Mouse (Mus musculus) hindbrain, embryonic 15.5 days (tissue): Measurements from ENCODE around the gene Mpdz. TPM values are rescaled to one million over a fixed set of nuclear protein-coding genes. Genes with fewer than 3 reads are reported as not detected.

ENCODE experiments used
- ATAC-seq: fragments of 200-750 bp; cut with Nextera tagmentation; 2 replicates; pipeline ENCODE4 v1.8.0; 2017; ENCODE audit warnings: low read depth, moderate number of reproducible peaks, moderate TSS enrichment; ENCODE audit not compliant: low FRiP score
- H3K27ac ChIP-seq: fragments of 300-500 bp; sonication (generic); replicated peaks from 2 replicates; pipeline ENCODE4 v1.5.1; 2015; ENCODE audit warnings: mild to moderate bottlenecking, inconsistent platforms
- H3K27me3 ChIP-seq: fragments of 300-500 bp; sonication (generic); 2 replicates; pipeline ENCODE4 v1.6.1; 2015; ENCODE audit warnings: control low read depth, inconsistent platforms
- H3K36me3 ChIP-seq: fragments of 300-500 bp; sonication (generic); 2 replicates; pipeline ENCODE4 v1.6.1; 2015; ENCODE audit warnings: control low read depth, inconsistent platforms
- H3K4me1 ChIP-seq: fragments of 300-500 bp; sonication (generic); replicated peaks from 2 replicates; pipeline ENCODE4 v1.6.1; 2015; ENCODE audit warnings: control low read depth, inconsistent platforms
- H3K4me2 ChIP-seq: fragments of 300-500 bp; sonication (generic); 2 replicates; pipeline ENCODE4 v1.6.1; 2015; ENCODE audit warnings: moderate library complexity, mild to moderate bottlenecking, inconsistent platforms
- H3K4me3 ChIP-seq: fragments of 300-500 bp; sonication (generic); 2 replicates; pipeline ENCODE4 v1.5.1; 2015; ENCODE audit warnings: mild to moderate bottlenecking, inconsistent platforms
- H3K9ac ChIP-seq: fragments of 300-500 bp; sonication (generic); 2 replicates; pipeline ENCODE4 v1.6.1; 2015; ENCODE audit warnings: inconsistent platforms
- H3K9me3 ChIP-seq: fragments of 300-500 bp; sonication (generic); 2 replicates; pipeline ENCODE4 v1.6.1; 2016; ENCODE audit warnings: control low read depth, inconsistent platforms
- WGBS: fragments of 180-500 bp; shearing (Covaris S2); methylation state at CpG from one replicate; pipeline ENCODE4 v1.1.7; 2015; 5-methylcytosine and 5-hydroxymethylcytosine counted together
- polyA plus RNA-seq: library from polyadenylated mRNA; unstranded; fragments of >200 nt; fragmentation: Nextera tagmentation; extraction: Ambion mirVana; gene quantifications from 2 replicates; pipeline ENCODE4 v1.2.1, GENCODE M21; 2015

Mpdz gene
- polyA plus RNA-seq, 1 experiment from 2014 or later = 13.4 TPM

GRCm38 (mm10) chr4:81310168-81310474, 132.5 kb downstream of the Mpdz start:
- H3K27ac ChIP-seq = no peak overlapping the region
- ATAC-seq = no peak

GRCm38 (mm10) chr4:81309473-81310167, 133.0 kb downstream of the Mpdz start:
- 84% methylated on average over 12 of the region's 12 CpGs for WGBS
- no peak overlapping the region for H3K4me3 ChIP-seq
- ATAC-seq = no peak
- H3K27me3 ChIP-seq = no peaks in the 10 kb centered on the region
- H3K27ac ChIP-seq = no peak overlapping the region
- no peaks in the 10 kb centered on the region for H3K9me3 ChIP-seq
- H3K36me3 ChIP-seq = no peaks in the 10 kb centered on the region
- no peak overlapping the region for H3K4me2 ChIP-seq
- no peak overlapping the region for H3K9ac ChIP-seq
- no peaks in the 10 kb centered on the region for H3K4me1 ChIP-seq

More at GRCm38 (mm10) chr4:81310168-81310474, 132.5 kb downstream of the Mpdz start:
- Histone ChIP-seq H3K9ac (no peak overlapping the region), H3K27me3 (no peaks in the 10 kb centered on the region), H3K4me2 (no peak overlapping the region), H3K36me3 (no peaks in the 10 kb centered on the region), H3K9me3 (no peaks in the 10 kb centered on the region), H3K4me3 (no peak overlapping the region), H3K4me1 (no peaks in the 10 kb centered on the region)
- WGBS = 78% methylated on average over 2 of the region's 2 CpGs

GRCm38 (mm10) chr4:81307596-81308265, 134.9 kb downstream of the Mpdz start:
- 91% methylated on average over 10 of the region's 10 CpGs for WGBS
- H3K9me3 ChIP-seq = no peaks in the 10 kb centered on the region
- H3K27ac ChIP-seq = no peak overlapping the region

GRCm38 (mm10) chr4:81302056-81302455, 140.6 kb downstream of the Mpdz start:
- no peak overlapping the region for H3K9ac ChIP-seq
- no peak for ATAC-seq
- peaks cover 3% of the 10 kb centered on the region; the same call in 1 of the 2 replicates for H3K36me3 ChIP-seq
- no peaks in the 10 kb centered on the region for H3K4me1 ChIP-seq
- no peak overlapping the region for H3K27ac ChIP-seq
- no peak overlapping the region for H3K4me3 ChIP-seq
- H3K4me2 ChIP-seq = no peak overlapping the region
- no peaks in the 10 kb centered on the region for H3K27me3 ChIP-seq
- WGBS = 97% methylated on average over 3 of the region's 3 CpGs
- H3K9me3 ChIP-seq = no peaks in the 10 kb centered on the region

More at GRCm38 (mm10) chr4:81307596-81308265, 134.9 kb downstream of the Mpdz start:
- Histone ChIP-seq H3K4me2 (no peak overlapping the region), H3K27me3 (no peaks in the 10 kb centered on the region), H3K9ac (no peak overlapping the region), H3K4me3 (no peak overlapping the region), H3K36me3 (no peaks in the 10 kb centered on the region), H3K4me1 (no peaks in the 10 kb centered on the region)
- ATAC-seq = no peak

GRCm38 (mm10) chr4:81298384-81298783, 144.2 kb downstream of the Mpdz start:
- Histone ChIP-seq H3K27ac (no peak overlapping the region), H3K4me3 (no peak overlapping the region), H3K4me1 (no peaks in the 10 kb centered on the region), H3K9me3 (no peaks in the 10 kb centered on the region), H3K9ac (no peak overlapping the region), H3K36me3 (peaks cover 4% of the 10 kb centered on the region), H3K27me3 (no peaks in the 10 kb centered on the region), H3K4me2 (no peak overlapping the region)
- 84% methylated on average over 4 of the region's 4 CpGs for WGBS
- ATAC-seq = no peak

- no peak for ATAC-seq
- Histone ChIP-seq H3K4me1 (no peaks in the 10 kb centered on the region), H3K27me3 (no peaks in the 10 kb centered on the region)
These were observed 149.3 kb downstream of the Mpdz start for GRCm38 (mm10) chr4:81293309-81293708.

GRCm38 (mm10) chr4:81285564-81285963, 157.1 kb downstream of the Mpdz start:
- H3K4me3 ChIP-seq = no peak overlapping the region
- no peaks in the 10 kb centered on the region for H3K9me3 ChIP-seq
- no peak overlapping the region for H3K4me2 ChIP-seq
- no peak overlapping the region for H3K9ac ChIP-seq
- no peak for ATAC-seq
- H3K27me3 ChIP-seq = no peaks in the 10 kb centered on the region
- H3K27ac ChIP-seq = no peak overlapping the region
- 0 out of 2 replicates have a peak, but pooled peaks cover 6% of the 10 kb centered on the region for H3K36me3 ChIP-seq
- H3K4me1 ChIP-seq = no peaks in the 10 kb centered on the region
- 83% methylated on average over 4 of the region's 4 CpGs for WGBS

More at GRCm38 (mm10) chr4:81293309-81293708, 149.3 kb downstream of the Mpdz start:
- Histone ChIP-seq H3K9ac (no peak overlapping the region), H3K4me2 (no peak overlapping the region), H3K4me3 (no peak overlapping the region), H3K36me3 (peaks cover 3% of the 10 kb centered on the region; the same call in 1 of the 2 replicates), H3K9me3 (no peaks in the 10 kb centered on the region), H3K27ac (no peak overlapping the region)

GRCm38 (mm10) chr4:81283611-81284010, 159.0 kb downstream of the Mpdz start:
- Histone ChIP-seq H3K4me3 (no peak overlapping the region), H3K4me2 (no peak overlapping the region), H3K9me3 (no peaks in the 10 kb centered on the region), H3K27ac (no peak overlapping the region), H3K36me3 (0 out of 2 replicates have a peak, but pooled peaks cover 6% of the 10 kb centered on the region), H3K9ac (no peak overlapping the region), H3K27me3 (no peaks in the 10 kb centered on the region), H3K4me1 (no peaks in the 10 kb centered on the region)
- WGBS = 92% methylated on average over 3 of the region's 3 CpGs
- ATAC-seq = no peak

GRCm38 (mm10) chr4:81283081-81283480, 159.5 kb downstream of the Mpdz start:
- no peak overlapping the region for H3K27ac ChIP-seq
- H3K27me3 ChIP-seq = no peaks in the 10 kb centered on the region
- no peaks in the 10 kb centered on the region for H3K4me1 ChIP-seq
- H3K9ac ChIP-seq = no peak overlapping the region
- H3K9me3 ChIP-seq = no peaks in the 10 kb centered on the region
- WGBS = 84% methylated on average over 6 of the region's 6 CpGs
- no peak overlapping the region for H3K4me2 ChIP-seq
- peaks cover 7% of the 10 kb centered on the region; the same call in 1 of the 2 replicates for H3K36me3 ChIP-seq
- ATAC-seq = no peak
- no peak overlapping the region for H3K4me3 ChIP-seq

GRCm38 (mm10) chr4:81280098-81280497, 162.5 kb downstream of the Mpdz start:
- Histone ChIP-seq H3K9ac (no peak overlapping the region), H3K27ac (no peak overlapping the region), H3K9me3 (no peaks in the 10 kb centered on the region), H3K27me3 (no peaks in the 10 kb centered on the region), H3K4me3 (no peak overlapping the region), H3K4me1 (no peaks in the 10 kb centered on the region; the same call in 1 of the 2 replicates), H3K4me2 (no peak overlapping the region), H3K36me3 (peaks cover 3% of the 10 kb centered on the region; the same call in 1 of the 2 replicates)
- WGBS = 19% methylated on average over 4 of the region's 4 CpGs
- no peak for ATAC-seq

GRCm38 (mm10) chr4:81279451-81279850, 163.2 kb downstream of the Mpdz start:
- Histone ChIP-seq H3K4me2 (no peak overlapping the region), H3K9ac (no peak overlapping the region), H3K4me3 (no peak overlapping the region), H3K27me3 (no peaks in the 10 kb centered on the region), H3K9me3 (no peaks in the 10 kb centered on the region), H3K36me3 (peaks cover 3% of the 10 kb centered on the region; the same call in 1 of the 2 replicates), H3K27ac (no peak overlapping the region), H3K4me1 (no peaks in the 10 kb centered on the region; the same call in 1 of the 2 replicates)
- WGBS = 52% methylated on average over 5 of the region's 5 CpGs
- ATAC-seq = no peak

- Histone ChIP-seq H3K4me3 (no peak overlapping the region), H3K36me3 (peaks cover 3% of the 10 kb centered on the region; the same call in 1 of the 2 replicates), H3K9me3 (no peaks in the 10 kb centered on the region), H3K4me1 (no peaks in the 10 kb centered on the region; the same call in 1 of the 2 replicates), H3K9ac (no peak overlapping the region), H3K4me2 (no peak overlapping the region), H3K27me3 (no peaks in the 10 kb centered on the region), H3K27ac (no peak overlapping the region)
- WGBS = 35% methylated on average over 6 of the region's 6 CpGs
- no peak for ATAC-seq
These were observed 166.5 kb downstream of the Mpdz start for GRCm38 (mm10) chr4:81275957-81276715.
